Mouse (Mus musculus) megakaryocyte progenitor cell, adult 5-6 weeks (primary cell): Measurements from ENCODE around the gene Thap4. TPM values are rescaled to one million over a fixed set of nuclear protein-coding genes. Genes with fewer than 3 reads are reported as not detected.
"Not testable (repeated sequence)": the region's sequence is repeated elsewhere in the genome, so short reads cannot be mapped to it uniquely, and the experiment has no call there.

Experiments
- ATAC-seq: replicated peaks from 2 replicates; pipeline ENCODE4 v1.8.0; 2016; ENCODE audit warnings: mild to moderate bottlenecking, moderate TSS enrichment, inconsistent platforms; ENCODE audit not compliant: poor library complexity
- total RNA-seq, 2 experiments: library from RNA; stranded (forward) in 1 of 2; stranded (reverse) in 1 of 2; fragments of 157-497, 149-512 nt in 1 of 2; fragments of 200-1000 nt in 1 of 2; gene quantifications; 2 replicates each; pipeline versions ENCODE4 v1.2.3 to v1.2.4; 2015 to 2017

The Thap4 gene
- total RNA-seq (2015) = 40.9 and 47.0 TPM in 2 replicates
- 21.0 and 26.2 TPM in 2 replicates for total RNA-seq (2017)

- peak; percentile 70 for ATAC-seq
These were observed at the start of gene Thap4 for GRCm38 (mm10) chr1:93754573-93755290. Thap4 (minus strand) TSS chr1:93754864.

- peak; percentile 62 for ATAC-seq
These were observed 49.2 kb upstream of the Thap4 start, which contains the start of gene Ing5 for GRCm38 (mm10) chr1:93803556-93804507. Ing5 (plus strand) TSS chr1:93803965.

GRCm38 (mm10) chr1:93802771-93803170 lies 48.1 kb upstream of the Thap4 start:
- ATAC-seq = peak; percentile 7

GRCm38 (mm10) chr1:93801741-93802238 lies 47.1 kb upstream of the Thap4 start, which contains the start of gene Dtymk:
Dtymk (minus strand) TSS chr1:93801934.
- peak; percentile 62 for ATAC-seq

GRCm38 (mm10) chr1:93800670-93801503 lies 46.2 kb upstream of the Thap4 start:
- no peak for ATAC-seq

- no peak for ATAC-seq
These were observed 41.2 kb upstream of the Thap4 start for GRCm38 (mm10) chr1:93795886-93796285.

- no peak for ATAC-seq
These were observed 39.9 kb upstream of the Thap4 start for GRCm38 (mm10) chr1:93794526-93794925.

- no peak for ATAC-seq
These were observed 32.2 kb upstream of the Thap4 start for GRCm38 (mm10) chr1:93786912-93787311.

- no peak for ATAC-seq
These were observed 22.0 kb upstream of the Thap4 start for GRCm38 (mm10) chr1:93776686-93777085.

- ATAC-seq = no peak
These were observed 15.2 kb upstream of the Thap4 start for GRCm38 (mm10) chr1:93769901-93770300.

GRCm38 (mm10) chr1:93767600-93767999 lies 12.9 kb upstream of the Thap4 start:
- ATAC-seq = no peak

- ATAC-seq = peak; percentile 68
These were observed 10.4 kb upstream of the Thap4 start for GRCm38 (mm10) chr1:93764871-93765591.

- not testable (repeated sequence) for ATAC-seq
These were observed 8.9 kb upstream of the Thap4 start for GRCm38 (mm10) chr1:93763531-93763930.

- ATAC-seq = no peak
These were observed 5.4 kb upstream of the Thap4 start for GRCm38 (mm10) chr1:93760076-93760475.

GRCm38 (mm10) chr1:93756154-93756553 lies 1.5 kb upstream of the Thap4 start:
- peak; percentile 36 for ATAC-seq

- no peak for ATAC-seq
These were observed 954 bp upstream of the Thap4 start for GRCm38 (mm10) chr1:93755618-93756017.

- no peak for ATAC-seq
These were observed 587 bp upstream of the Thap4 start for GRCm38 (mm10) chr1:93755291-93755610.

- ATAC-seq = peak; percentile 28
These were observed 622 bp downstream of the Thap4 start for GRCm38 (mm10) chr1:93753911-93754572.

- ATAC-seq = no peak
These were observed 3.4 kb downstream of the Thap4 start, which contains the start of gene Atg4b for GRCm38 (mm10) chr1:93751290-93751689. Atg4b (plus strand) TSS chr1:93751500.
